Mouse (Mus musculus): ENCODE results near the gene Pcsk6. TPM values are rescaled to one million over a fixed set of nuclear protein-coding genes. Genes with fewer than 3 reads are reported as not detected.

The Pcsk6 gene
- total RNA-seq, 4 experiments from 2014 or later = 9.6 to 14.2 (median 11.9) TPM

DNA sequence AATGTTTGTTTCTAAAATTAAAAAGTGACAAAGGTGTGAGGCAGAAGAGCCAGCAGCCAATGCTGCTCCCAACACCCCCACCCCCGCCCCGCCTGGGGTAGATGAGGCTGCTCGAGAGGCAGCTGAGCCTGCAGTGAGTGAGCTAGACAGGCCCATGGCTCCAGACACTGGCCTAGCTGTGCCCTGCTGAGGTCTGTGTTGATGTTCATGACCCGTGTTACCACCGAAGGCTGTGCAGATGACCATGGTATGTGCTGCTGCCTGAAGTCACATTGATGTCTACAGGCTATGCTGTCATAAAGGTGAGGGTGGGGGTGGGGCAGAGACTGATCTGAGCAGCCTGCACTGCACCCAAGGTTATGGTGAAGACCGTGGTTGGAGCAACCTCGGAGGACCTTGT lies 237.3 kb downstream of the Pcsk6 start:
- no peak for DNase-seq (ENCODE audit: low spot score in 2 of 2)

Other genes starting within 250 kb of the Pcsk6 start
- gene Tarsl2, start 216.8 kb upstream of the Pcsk6 start, total RNA-seq (2022) = 10 to 100 TPM; 56.4 to 61.0 (median 58.0) TPM
- 10 to 100 TPM; 11.6 to 16.4 (median 12.3) TPM for gene Tm2d3, start 170.6 kb upstream of the Pcsk6 start, total RNA-seq (2022)
- gene Gm45213, start 181.9 kb downstream of the Pcsk6 start, total RNA-seq (2022) = not detected
- gene Snrpa1, start 197.3 kb downstream of the Pcsk6 start, total RNA-seq (2022) = 10 to 100 TPM; 17.3 to 21.2 (median 18.0) TPM
- 10 to 100 TPM; 27.1 to 38.7 (median 30.3) TPM for gene Selenos, start 217.9 kb downstream of the Pcsk6 start, total RNA-seq (2022)
- 1 to 10 TPM; 2.1 to 3.6 (median 2.7) TPM for gene Chsy1, start 247.8 kb downstream of the Pcsk6 start, total RNA-seq (2022)